Mouse (Mus musculus) C2C12 (cell line): ENCODE measurements around the gene Patj.

ENCODE experiments used
- CEBPB ChIP-seq: IDR thresholded peaks from one replicate; pipeline ENCODE4 v1.6.1; 2011; ENCODE audit warnings: low read depth, mild to moderate bottlenecking, control low read depth, moderate library complexity
- CTCF ChIP-seq: IDR thresholded peaks from one replicate; pipeline ENCODE4 v1.5.1; 2011; ENCODE audit not compliant: control insufficient read depth, insufficient read depth, insufficient read length
- FOSL1 ChIP-seq: IDR thresholded peaks from one replicate; pipeline ENCODE4 v1.8.0; 2011; ENCODE audit warnings: mild to moderate bottlenecking, low read length; ENCODE audit not compliant: poor library complexity, insufficient read depth, severe bottlenecking
- MAX ChIP-seq: IDR thresholded peaks from one replicate; pipeline ENCODE4 v1.6.1; 2011; ENCODE audit warnings: mild to moderate bottlenecking, control low read depth
- MYOD1 ChIP-seq: IDR thresholded peaks from one replicate; pipeline ENCODE4 v1.6.1; 2011; ENCODE audit warnings: low read depth; ENCODE audit not compliant: control insufficient read depth, insufficient read length
- USF1 ChIP-seq: IDR thresholded peaks from one replicate; pipeline ENCODE4 v1.6.1; 2011; ENCODE audit warnings: low read depth, mild to moderate bottlenecking, control low read depth, moderate library complexity

DNA sequence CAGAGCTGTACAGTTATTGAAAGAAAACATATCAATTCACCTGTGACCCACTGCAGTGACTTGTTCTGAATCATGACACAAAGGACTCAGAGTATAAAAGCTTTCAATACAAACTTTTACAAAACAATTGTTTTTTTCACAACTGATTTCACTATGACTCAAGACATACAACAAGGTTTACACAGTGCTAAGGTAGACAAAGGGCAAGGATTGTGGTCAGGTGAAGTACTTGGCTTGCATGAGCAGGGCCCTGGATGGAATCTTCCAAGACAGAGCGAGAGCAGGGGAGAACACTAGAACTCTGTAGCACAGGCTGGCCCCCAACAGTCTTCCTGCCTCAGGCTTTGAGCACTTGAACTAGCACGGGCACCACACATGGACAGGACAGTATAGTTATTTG, 18.6 kb upstream of the Patj start:
- no peak for TF ChIP-seq CTCF
- TF ChIP-seq CEBPB = no peak
- TF ChIP-seq FOSL1 = no peak
- TF ChIP-seq MAX = no peak
- TF ChIP-seq MYOD1 = no peak
- TF ChIP-seq USF1 = no peak
